Mouse (Mus musculus) erythroblast, adult 5-6 weeks (primary cell): ENCODE data around the gene Trappc12. TPM values are rescaled to one million over a fixed set of nuclear protein-coding genes. Genes with fewer than 3 reads are reported as not detected.

Experiments used
- ATAC-seq: replicated peaks from 2 replicates; pipeline ENCODE4 v1.8.0; 2016; ENCODE audit warnings: moderate number of reproducible peaks, mild to moderate bottlenecking, moderate TSS enrichment, inconsistent platforms; ENCODE audit not compliant: poor library complexity, low FRiP score, severe bottlenecking
- total RNA-seq, 2 experiments: library from RNA; stranded (forward) in 1 of 2; stranded (reverse) in 1 of 2; fragments of 150-400 nt in 1 of 2; fragments of 200-764, 138-1000 nt in 1 of 2; gene quantifications; 2 replicates each; pipeline versions ENCODE4 v1.2.3 to v1.2.4; 2015 to 2017; ENCODE audit warnings: low replicate concordance in 2 of 2

Trappc12 gene
- total RNA-seq, 2 experiments from 2014 or later: 6.9 to 13.7 TPM

- no peak for ATAC-seq
These were observed 56.0 kb downstream of the Trappc12 start for GRCm38 (mm10) chr12:28694231-28694630.

GRCm38 (mm10) chr12:28693738-28694137 is 56.5 kb downstream of the Trappc12 start:
- ATAC-seq: no peak

- ATAC-seq: no peak
These were observed 59.5 kb downstream of the Trappc12 start for GRCm38 (mm10) chr12:28690730-28691129.

GRCm38 (mm10) chr12:28688996-28689395 is 61.3 kb downstream of the Trappc12 start:
- ATAC-seq: no peak

GRCm38 (mm10) chr12:28686199-28686879 is 63.9 kb downstream of the Trappc12 start:
- no peak for ATAC-seq

GRCm38 (mm10) chr12:28685771-28686170 is 64.5 kb downstream of the Trappc12 start:
- ATAC-seq: no peak

- ATAC-seq: no peak
These were observed 65.6 kb downstream of the Trappc12 start for GRCm38 (mm10) chr12:28684674-28685073.

GRCm38 (mm10) chr12:28675925-28676209 is 74.4 kb downstream of the Trappc12 start:
- ATAC-seq: no peak

- ATAC-seq: peak; percentile 83
These were observed 74.9 kb downstream of the Trappc12 start, which contains the start of gene Adi1 for GRCm38 (mm10) chr12:28675121-28675924. TSS of gene Adi1 (plus strand) at chr12:28675231.

GRCm38 (mm10) chr12:28674038-28674720 is 76.1 kb downstream of the Trappc12 start:
- no peak for ATAC-seq

GRCm38 (mm10) chr12:28667287-28667686 is 83.0 kb downstream of the Trappc12 start:
- ATAC-seq: no peak

GRCm38 (mm10) chr12:28666734-28667133 is 83.5 kb downstream of the Trappc12 start:
- ATAC-seq: no peak

GRCm38 (mm10) chr12:28662628-28663027 is 87.6 kb downstream of the Trappc12 start:
- ATAC-seq: 0 out of 2 replicates have a peak, but pooled peaks have one; percentile 38

- peak; percentile 99 for ATAC-seq
These were observed 100.8 kb downstream of the Trappc12 start, which contains the start of gene Rnaseh1 for GRCm38 (mm10) chr12:28649141-28650110. TSS of gene Rnaseh1 (plus strand) at chr12:28649602.

Other genes with a start within 250 kb of the Trappc12 start
- not detected in 2 replicates for gene Dcdc2c, start 198.1 kb downstream of the Trappc12 start, total RNA-seq (2015; ENCODE audit: low replicate concordance)
- gene Dcdc2c, start 198.1 kb downstream of the Trappc12 start, total RNA-seq (2017; ENCODE audit: low replicate concordance): not detected in 2 replicates
- not detected in 2 replicates for gene Allc, start 167.9 kb downstream of the Trappc12 start, total RNA-seq (2015; ENCODE audit: low replicate concordance)
- not detected in 2 replicates for gene Allc, start 167.9 kb downstream of the Trappc12 start, total RNA-seq (2017; ENCODE audit: low replicate concordance)
- 1.0 TPM in 1 of 2 replicates, not detected in the other for gene Colec11, start 127.1 kb downstream of the Trappc12 start, total RNA-seq (2015; ENCODE audit: low replicate concordance)
- gene Colec11, start 127.1 kb downstream of the Trappc12 start, total RNA-seq (2017; ENCODE audit: low replicate concordance): not detected in 2 replicates
- 581 and 663 TPM in 2 replicates for gene Rps7, start 114.5 kb downstream of the Trappc12 start, total RNA-seq (2015; ENCODE audit: low replicate concordance)
- gene Rps7, start 114.5 kb downstream of the Trappc12 start, total RNA-seq (2017; ENCODE audit: low replicate concordance): 566 and 639 TPM in 2 replicates
- 2.1 and 10.4 TPM in 2 replicates for gene Rnaseh1, start 100.9 kb downstream of the Trappc12 start, total RNA-seq (2015; ENCODE audit: low replicate concordance)
- gene Rnaseh1, start 100.9 kb downstream of the Trappc12 start, total RNA-seq (2017; ENCODE audit: low replicate concordance): 7.6 and 9.3 TPM in 2 replicates
- 17.1 and 33.6 TPM in 2 replicates for gene Adi1, start 75.2 kb downstream of the Trappc12 start, total RNA-seq (2015; ENCODE audit: low replicate concordance)
- gene Adi1, start 75.2 kb downstream of the Trappc12 start, total RNA-seq (2017; ENCODE audit: low replicate concordance): 4.9 and 5.2 TPM in 2 replicates
- gene Eipr1, start 1.3 kb upstream of the Trappc12 start, total RNA-seq (2015; ENCODE audit: low replicate concordance): 15.3 and 41.1 TPM in 2 replicates
- gene Eipr1, start 1.3 kb upstream of the Trappc12 start, total RNA-seq (2017; ENCODE audit: low replicate concordance): 20.8 and 21.6 TPM in 2 replicates